Mouse (Mus musculus): ENCODE data around the gene Fcgr1. TPM values are rescaled to one million over a fixed set of nuclear protein-coding genes. Genes with fewer than 3 reads are reported as not detected.
A peak's percentile ranks its signal among the peaks of the same experiment; 100 is the strongest.

Gene Fcgr1
- total RNA-seq, 2 experiments from 2014 or later: 0.20 TPM; not detected in 1

DNA sequence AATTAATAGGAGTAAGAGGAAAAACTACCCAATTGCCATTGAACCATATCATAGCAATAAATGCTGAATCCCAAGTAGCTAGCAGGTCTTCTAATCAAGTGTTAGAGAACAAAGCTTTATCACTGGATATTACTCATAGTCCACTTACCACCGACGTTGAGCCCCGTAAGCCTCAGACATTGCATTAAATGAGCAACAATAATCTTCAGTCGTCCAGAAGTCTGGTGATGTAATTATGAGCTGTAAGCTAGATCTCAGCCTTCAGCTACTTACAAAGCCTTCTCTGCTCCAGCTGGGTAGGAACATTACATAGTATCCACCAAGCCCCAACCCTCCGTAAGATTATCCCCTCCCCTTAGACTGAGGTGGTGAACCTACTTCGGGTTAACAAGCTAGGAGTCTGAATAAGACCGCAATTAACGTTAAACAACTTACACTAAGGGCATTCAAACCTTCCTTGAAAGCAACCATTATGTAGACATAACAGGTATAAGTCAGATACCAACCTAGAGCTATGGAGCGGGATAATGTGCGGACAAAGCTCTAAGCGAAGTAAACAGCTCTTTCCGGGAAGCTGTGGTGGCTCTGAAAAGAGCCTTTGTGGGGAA, 55.8 kb downstream of the Fcgr1 start:
- TF ChIP-seq CTCF (IDR thresholded peaks at IDR 0.05): no peak
- intact Hi-C loops (cut with DNase I): loop anchor here (2.0 kb wide), 1 partner anchor 15 kb away; no protein-coding TSS in a partner anchor
- no peak for DNase-seq
- H3K27ac ChIP-seq: no peak overlapping the region
- H3K4me3 ChIP-seq: peak overlapping the region; percentile 19; the same call in 1 of the 2 replicates

DNA sequence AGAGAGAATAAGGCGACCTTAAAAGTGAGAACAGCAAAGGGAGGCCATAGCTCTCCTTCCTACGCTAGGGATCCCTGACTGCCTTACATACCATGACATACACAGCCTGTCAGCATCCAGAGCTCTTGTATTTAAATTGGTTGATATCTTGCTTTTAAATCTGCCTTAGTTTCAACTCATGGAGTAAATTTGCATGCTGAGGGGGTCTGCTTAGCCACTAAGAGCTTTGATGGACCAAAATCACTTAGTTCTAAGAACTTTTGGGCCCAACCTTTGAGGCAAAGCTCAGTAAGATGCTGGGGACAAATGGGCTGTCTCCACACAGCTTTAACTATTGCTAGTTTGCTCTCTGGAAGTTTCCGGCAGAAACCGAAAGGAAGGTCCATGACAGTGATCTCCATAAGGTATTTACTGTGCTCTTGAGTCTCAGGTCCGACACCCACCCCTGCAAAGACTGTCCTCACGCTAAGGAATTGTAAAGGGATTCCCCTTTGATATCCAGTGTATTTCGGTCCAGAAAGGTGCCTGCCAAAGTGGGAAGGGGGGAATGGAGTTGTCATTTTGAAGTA, 56.4 kb downstream of the Fcgr1 start:
- no peak overlapping the region for H3K4me3 ChIP-seq
- no peak for TF ChIP-seq CTCF (IDR thresholded peaks at IDR 0.05)
- no peak overlapping the region for H3K27ac ChIP-seq
- intact Hi-C loops (cut with DNase I): loop anchor here (2.0 kb wide), 1 partner anchor 15 kb away; no protein-coding TSS in a partner anchor
- no peak for DNase-seq

DNA sequence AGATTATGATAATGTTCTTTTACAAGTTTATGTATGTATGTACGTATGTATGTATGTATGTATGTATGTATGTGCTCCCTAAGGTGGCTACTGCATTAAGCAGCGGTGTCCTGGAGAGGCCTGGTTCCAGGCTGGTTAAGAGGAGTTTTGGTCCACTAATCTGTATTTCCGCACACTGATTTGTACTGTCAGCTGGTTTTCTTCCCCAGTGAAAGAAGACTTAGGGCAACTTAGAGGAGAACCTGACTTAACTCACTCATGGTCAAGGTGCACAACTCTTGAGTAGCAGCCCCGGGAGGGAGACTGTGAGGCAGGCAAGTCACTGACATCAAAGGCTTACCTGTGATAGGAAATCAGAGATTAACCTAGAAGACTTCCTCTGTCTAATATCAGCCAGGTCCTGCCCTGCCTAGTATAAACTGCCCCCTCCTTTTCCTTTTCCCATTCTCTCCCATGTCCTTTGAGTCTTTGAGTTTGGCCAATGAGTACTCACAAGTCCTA, 56.9 kb downstream of the Fcgr1 start:
- no peak overlapping the region for H3K4me3 ChIP-seq
- DNase-seq: no peak
- TF ChIP-seq CTCF (IDR thresholded peaks at IDR 0.05): no peak
- intact Hi-C loops (cut with DNase I): loop anchor here (2.0 kb wide), 1 partner anchor 14 kb away; no protein-coding TSS in a partner anchor
- no peak overlapping the region for H3K27ac ChIP-seq

DNA sequence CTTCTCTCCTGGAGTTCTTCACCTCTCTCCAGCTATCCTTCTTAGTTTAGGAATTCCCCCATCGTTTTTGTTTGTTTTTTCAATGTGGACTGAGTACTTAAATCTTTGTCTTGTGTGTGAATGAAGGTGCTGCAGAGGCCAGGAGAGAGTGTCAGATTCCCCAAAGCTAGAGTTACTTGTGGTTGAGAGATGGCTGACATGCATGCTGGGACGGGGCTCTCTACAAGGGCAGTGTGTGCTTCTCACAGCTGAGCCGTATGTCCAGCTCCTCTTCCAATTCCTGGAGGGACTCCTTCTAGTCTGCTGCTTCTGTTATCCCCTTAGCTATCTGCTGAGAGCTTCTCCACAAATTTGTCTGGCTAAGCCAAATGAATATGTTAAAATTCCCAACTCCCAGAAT, 57.9 kb downstream of the Fcgr1 start:
- intact Hi-C loops (cut with DNase I): loop anchor here (2.0 kb wide), 1 partner anchor 13 kb away; no protein-coding TSS in a partner anchor
- TF ChIP-seq CTCF (IDR thresholded peaks at IDR 0.05): no peak

DNA sequence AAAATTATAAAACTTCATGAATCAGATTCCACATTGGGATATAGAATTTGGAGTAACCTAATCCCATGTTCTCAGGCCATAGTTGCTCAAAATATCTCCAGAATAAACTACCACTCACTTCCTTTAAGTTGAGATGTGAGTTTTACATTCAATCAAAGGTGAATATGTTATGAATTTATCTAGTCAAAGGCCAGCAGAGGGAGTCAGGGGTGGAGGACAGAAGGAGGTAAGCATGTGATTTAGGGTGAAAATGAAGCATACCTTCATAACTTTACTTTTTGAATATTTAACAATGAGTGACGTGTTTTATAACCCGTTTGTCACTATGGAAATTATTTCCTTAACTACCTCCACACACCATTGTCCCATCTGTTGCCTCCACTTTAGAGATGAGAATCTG, 58.9 kb downstream of the Fcgr1 start:
- intact Hi-C loops (cut with DNase I): no loop called here
- Histone ChIP-seq H3K27ac (no peak overlapping the region), H3K4me3 (no peak overlapping the region)
- no peak for DNase-seq
- TF ChIP-seq CTCF (IDR thresholded peaks at IDR 0.05): no peak

More for the DNA sequence above, 57.9 kb downstream of the Fcgr1 start:
- H3K4me3 ChIP-seq: no peak overlapping the region
- no peak overlapping the region for H3K27ac ChIP-seq
- no peak for DNase-seq

Small RNAs within 50 kb of the gene (microRNA-seq; reads per million reads assigned to microRNA genes)
- gene Gm47311: not detected
- gene Gm47313: not detected

Other genes starting within 250 kb of the Fcgr1 start
- gene Vps45, start 235.5 kb downstream of the Fcgr1 start, total RNA-seq (2021): 10 to 100 TPM; 15.0 to 22.7 TPM
- gene Otud7b, start 189.4 kb downstream of the Fcgr1 start, total RNA-seq (2021): 10 to 100 TPM; 54.6 to 58.3 TPM
- gene Mtmr11, start 132.0 kb downstream of the Fcgr1 start, total RNA-seq (2021): 1 to 10 TPM; 1.9 to 2.5 TPM
- 10 to 100 TPM; 11.0 to 11.7 TPM for gene Sf3b4, start 121.6 kb downstream of the Fcgr1 start, total RNA-seq (2021)
- gene Sv2a, start 112.8 kb downstream of the Fcgr1 start, total RNA-seq (2021): under 1 TPM; 0.25 to 0.26 TPM
- gene Bola1, start 74.3 kb downstream of the Fcgr1 start, total RNA-seq (2021): 10 to 100 TPM; 24.5 to 29.3 TPM
- gene Hist2h2ab, start 74.1 kb downstream of the Fcgr1 start, total RNA-seq (2021): 1 to 10 TPM in 1 of 2 experiments, under 1 TPM in 1; 0.87 to 1.2 TPM
- 10 to 100 TPM in 1 of 2 experiments, 1 to 10 TPM in 1; 8.4 to 10.2 TPM for gene Hist2h2ac, start 73.1 kb downstream of the Fcgr1 start, total RNA-seq (2021)
- 1 to 10 TPM; 5.2 to 6.1 TPM for gene Hist2h2be, start 72.8 kb downstream of the Fcgr1 start, total RNA-seq (2021)
- 1 to 10 TPM; 5.4 to 5.6 TPM for gene Hist2h3c2, start 54.8 kb downstream of the Fcgr1 start, total RNA-seq (2021)
- gene Hist2h2aa2, start 53.7 kb downstream of the Fcgr1 start, total RNA-seq (2021): 100 to 1,000 TPM; 172 to 190 TPM
- 1 to 10 TPM in 1 of 2 experiments, not detected in 1; 2.7 TPM for gene Hist2h2aa1, start 48.5 kb downstream of the Fcgr1 start, total RNA-seq (2021)
- not detected for gene Hist2h3c1, start 47.3 kb downstream of the Fcgr1 start, total RNA-seq (2021)
- gene Hist2h4, start 30.7 kb downstream of the Fcgr1 start, total RNA-seq (2021): 1 to 10 TPM; 5.7 to 6.6 TPM
- gene Hist2h3b, start 25.3 kb downstream of the Fcgr1 start, total RNA-seq (2021): 10 to 100 TPM in 1 of 2 experiments, 1 to 10 TPM in 1; 7.7 to 11.5 TPM
- gene Hist2h2bb, start 24.2 kb downstream of the Fcgr1 start, total RNA-seq (2021): 10 to 100 TPM; 18.6 to 24.8 TPM
- not detected for gene BC107364, start 158.3 kb upstream of the Fcgr1 start, total RNA-seq (2021)
- gene Hfe2, start 231.2 kb upstream of the Fcgr1 start, total RNA-seq (2021): 100 to 1,000 TPM; 590 to 675 TPM

All from gastrocnemius, adult 2 months (tissue).